Mouse (Mus musculus) liver, adult 2 months (tissue): ENCODE measurements around the gene Dsp.

ENCODE experiments used
- CTCF ChIP-seq: fragments of 200-500 bp; IDR thresholded peaks from 2 replicates; pipeline ENCODE4 v1.5.1; 2011; ENCODE audit warnings: low read depth, low read length, control low read depth
- POLR2A ChIP-seq: fragments of 200-500 bp; IDR thresholded peaks from 2 replicates; pipeline ENCODE4 v1.6.1; 2011; ENCODE audit warnings: low read length, control low read depth; ENCODE audit not compliant: insufficient read depth; ENCODE audit errors: extremely low read depth

GRCm38 (mm10) chr13:38104501-38104900 is 46.6 kb upstream of the Dsp start:
- TF ChIP-seq CTCF (no peak), POLR2A (no peak)
